Mouse (Mus musculus) T-helper 17 cell (primary cell): Measurements from ENCODE around the gene Fastkd1.

Experiments used
- in situ Hi-C, 2 experiments: fragments of 300-600 bp; cut with MboI, MseI; formaldehyde crosslinking; loops; 1 replicate in 1 of 2; 2 replicates in 1 of 2; pipeline ENCODE4 v1.15.1; 2025; ENCODE audit warnings: high pct_unique_total_duplicates in 2 of 2

Fastkd1 gene

GRCm38 (mm10) chr2:69673723-69674122, 39.6 kb downstream of the Fastkd1 start:
- in situ Hi-C loops: no loop called here

- in situ Hi-C loops: no loop called here
Measured at GRCm38 (mm10) chr2:69669853-69670252, 43.5 kb downstream of the Fastkd1 start, which contains the start of gene Klhl41. TSS of gene Klhl41 (plus strand) at chr2:69670120.

GRCm38 (mm10) chr2:69668414-69668813, 44.9 kb downstream of the Fastkd1 start:
- in situ Hi-C loops: no loop called here

GRCm38 (mm10) chr2:69667656-69668055, 45.7 kb downstream of the Fastkd1 start:
- in situ Hi-C loops: no loop called here

- in situ Hi-C loops: no loop called here
Measured at GRCm38 (mm10) chr2:69663827-69664476, 49.4 kb downstream of the Fastkd1 start.

- in situ Hi-C loops: no loop called here
Measured at GRCm38 (mm10) chr2:69659326-69659725, 54.0 kb downstream of the Fastkd1 start.

- in situ Hi-C loops: no loop called here
Measured at GRCm38 (mm10) chr2:69649716-69650115, 63.6 kb downstream of the Fastkd1 start.

- in situ Hi-C loops: no loop called here
Measured at GRCm38 (mm10) chr2:69646726-69647490, 66.4 kb downstream of the Fastkd1 start, which contains the start of gene Bbs5. TSS of gene Bbs5 (plus strand) at chr2:69647171.

- in situ Hi-C loops: no loop called here
Measured at GRCm38 (mm10) chr2:69644968-69645617, 68.2 kb downstream of the Fastkd1 start.

GRCm38 (mm10) chr2:69640100-69640499, 73.2 kb downstream of the Fastkd1 start:
- in situ Hi-C loops: no loop called here

- in situ Hi-C loops: loop anchor here (5.0 to 10.0 kb wide), 2 partner anchors 39 to 147 kb away; partner anchors contain the start of genes Ccdc173 (in 1 of the 2) and Phospho2 (in 1 of the 2)
Measured at GRCm38 (mm10) chr2:69637989-69638388, 75.3 kb downstream of the Fastkd1 start.
